Mouse (Mus musculus) bone marrow macrophage, adult 2 months (primary cell): ENCODE results near the gene Rab3il1. TPM values are rescaled to one million over a fixed set of nuclear protein-coding genes. Genes with fewer than 3 reads are reported as not detected.

Experiments
- H3K27ac ChIP-seq: 2 replicates; pipeline ENCODE4 v1.5.1; 2012; ENCODE audit warnings: low read depth, low read length; ENCODE audit not compliant: insufficient read depth
- H3K4me1 ChIP-seq: 2 replicates; pipeline ENCODE4 v1.6.1; 2012; ENCODE audit warnings: low read length; ENCODE audit not compliant: control insufficient read depth, insufficient read depth
- H3K4me3 ChIP-seq: 2 replicates; pipeline ENCODE4 v1.5.1; 2012; ENCODE audit warnings: mild to moderate bottlenecking, low read length, moderate library complexity; ENCODE audit not compliant: insufficient read depth
- CTCF ChIP-seq: IDR thresholded peaks from 2 replicates; pipeline ENCODE4 v1.5.1; 2012; ENCODE audit warnings: low read depth, mild to moderate bottlenecking, low read length, moderate library complexity
- POLR2A ChIP-seq: IDR thresholded peaks from 2 replicates; pipeline ENCODE4 v1.6.1; 2012; ENCODE audit warnings: mild to moderate bottlenecking, low read depth, low read length, borderline replicate concordance
- polyA plus RNA-seq: library from polyadenylated mRNA; stranded (reverse); fragments of >200 nt; gene quantifications from 2 replicates; pipeline ENCODE4 v1.2.4, GENCODE M21; 2012; ENCODE audit not compliant: missing spikeins, insufficient read depth, insufficient read length

Gene Rab3il1
- polyA plus RNA-seq, 1 experiment: 178 TPM

GRCm38 (mm10) chr19:9989884-9990256, 11.6 kb upstream of the Rab3il1 start:
- no peak overlapping the region for H3K27ac ChIP-seq
- no peak overlapping the region for H3K4me3 ChIP-seq
- TF ChIP-seq CTCF (no peak), POLR2A (no peak)
- peaks cover 5% of the 10 kb centered on the region for H3K4me1 ChIP-seq

DNA sequence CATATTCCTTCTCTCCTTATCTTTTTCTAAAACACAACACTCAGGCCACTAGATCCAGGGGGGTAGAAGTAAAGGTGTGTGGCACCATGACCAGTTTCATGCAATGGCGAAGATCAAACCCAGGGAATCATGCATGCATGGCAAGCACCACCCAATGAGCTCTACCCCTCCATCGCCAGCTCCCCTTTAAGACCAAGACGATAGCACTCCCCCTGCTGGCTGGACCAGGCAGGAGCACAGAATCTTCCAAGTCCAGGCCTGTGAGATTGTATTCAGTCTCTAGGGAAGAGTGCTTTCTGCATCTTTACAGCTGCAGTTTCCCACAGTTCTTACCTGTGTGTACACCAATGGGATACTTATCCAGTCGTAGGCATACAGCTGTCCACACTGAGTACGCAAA, 10.2 kb upstream of the Rab3il1 start:
- H3K4me1 ChIP-seq: peaks cover 5% of the 10 kb centered on the region
- TF ChIP-seq POLR2A (no peak), CTCF (peak; percentile 44)
- no peak overlapping the region for H3K27ac ChIP-seq
- H3K4me3 ChIP-seq: no peak overlapping the region

- Histone ChIP-seq H3K4me3 (no peak overlapping the region), H3K4me1 (peaks cover 5% of the 10 kb centered on the region), H3K27ac (no peak overlapping the region)
- TF ChIP-seq POLR2A (no peak), CTCF (no peak)
Measured at GRCm38 (mm10) chr19:9992011-9992958, 9.2 kb upstream of the Rab3il1 start.

DNA sequence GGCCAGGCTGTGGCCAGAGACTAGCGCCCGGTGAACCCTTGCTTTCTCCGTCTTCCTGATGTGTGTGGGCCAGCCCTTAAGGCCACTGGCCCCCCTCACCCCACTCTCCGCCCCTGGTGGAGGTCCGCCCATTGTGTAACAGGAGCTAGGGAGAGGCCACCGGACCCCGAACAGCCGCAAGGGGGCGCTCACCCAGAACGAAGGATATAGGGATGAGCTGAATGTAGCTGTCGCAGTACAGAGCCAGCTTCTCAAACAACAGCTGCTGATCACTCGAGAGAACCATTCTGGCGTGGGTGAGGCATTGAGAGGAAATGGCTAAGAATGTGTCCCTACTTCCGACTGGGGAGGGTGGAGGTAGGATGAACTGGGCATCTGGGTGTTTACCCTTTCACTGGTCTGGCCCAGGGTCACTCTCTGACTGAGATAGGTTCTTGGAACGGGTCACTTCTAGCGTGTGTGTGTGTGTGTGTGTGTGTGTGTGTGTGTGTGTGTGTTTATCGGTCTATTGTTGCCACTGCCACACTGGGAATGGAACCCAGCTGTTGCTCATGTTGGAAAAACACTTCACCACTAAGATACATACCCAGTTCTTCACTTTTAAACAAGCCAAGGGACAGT, 8.3 kb upstream of the Rab3il1 start:
- H3K27ac ChIP-seq: no peak overlapping the region
- TF ChIP-seq POLR2A (no peak), CTCF (peak; percentile 63; the same call in 1 of the 2 replicates)
- H3K4me3 ChIP-seq: no peak overlapping the region
- H3K4me1 ChIP-seq: peaks cover 5% of the 10 kb centered on the region

DNA sequence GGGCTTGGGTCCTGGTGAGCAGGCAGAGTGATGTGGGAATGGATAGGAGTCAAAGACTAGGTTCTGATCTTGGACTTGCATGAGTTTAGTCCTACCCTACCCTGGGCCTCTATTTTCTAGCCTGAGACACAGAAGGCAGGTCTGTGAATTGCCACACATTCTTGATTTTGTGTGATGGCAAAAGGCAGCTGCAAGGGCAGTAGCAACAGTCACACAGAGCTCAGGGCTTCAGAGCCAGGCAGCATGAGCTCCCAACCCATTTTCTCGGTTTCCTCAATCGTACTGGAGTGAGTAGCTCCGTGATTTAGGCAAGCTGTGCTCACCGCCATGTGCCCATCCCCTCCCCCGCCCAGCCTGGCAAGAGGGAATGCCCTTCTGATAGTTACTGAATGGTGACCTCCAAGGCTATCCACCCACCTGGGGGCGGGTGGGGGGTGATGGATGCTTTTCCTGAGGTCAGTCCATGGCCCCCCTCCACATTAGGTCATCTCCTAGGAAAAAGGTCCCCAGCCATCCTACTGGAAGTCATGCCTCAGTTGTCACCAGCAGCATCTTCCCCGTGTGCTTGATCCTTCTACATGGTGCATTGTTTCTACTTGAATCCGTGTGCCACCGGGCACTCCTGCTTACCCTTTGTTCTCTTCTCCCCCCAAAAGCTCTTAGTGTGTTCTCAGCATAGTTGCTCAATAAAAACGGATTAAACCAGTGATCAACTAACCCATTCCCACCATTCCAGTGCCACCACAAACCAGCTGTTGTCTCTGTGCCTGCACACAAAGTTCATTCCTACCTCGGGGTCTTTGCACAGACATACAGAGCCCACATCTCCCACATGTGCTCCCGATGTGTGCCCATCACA, 4.0 kb upstream of the Rab3il1 start:
- no peak overlapping the region for H3K27ac ChIP-seq
- TF ChIP-seq POLR2A (no peak), CTCF (no peak)
- no peak overlapping the region for H3K4me3 ChIP-seq
- H3K4me1 ChIP-seq: no peaks in the 10 kb centered on the region

- Histone ChIP-seq H3K4me1 (no peaks in the 10 kb centered on the region), H3K4me3 (no peak overlapping the region), H3K27ac (no peak overlapping the region)
- no peak for TF ChIP-seq CTCF
- TF ChIP-seq POLR2A: no peak
Measured at GRCm38 (mm10) chr19:9998063-9998416, 3.4 kb upstream of the Rab3il1 start.

DNA sequence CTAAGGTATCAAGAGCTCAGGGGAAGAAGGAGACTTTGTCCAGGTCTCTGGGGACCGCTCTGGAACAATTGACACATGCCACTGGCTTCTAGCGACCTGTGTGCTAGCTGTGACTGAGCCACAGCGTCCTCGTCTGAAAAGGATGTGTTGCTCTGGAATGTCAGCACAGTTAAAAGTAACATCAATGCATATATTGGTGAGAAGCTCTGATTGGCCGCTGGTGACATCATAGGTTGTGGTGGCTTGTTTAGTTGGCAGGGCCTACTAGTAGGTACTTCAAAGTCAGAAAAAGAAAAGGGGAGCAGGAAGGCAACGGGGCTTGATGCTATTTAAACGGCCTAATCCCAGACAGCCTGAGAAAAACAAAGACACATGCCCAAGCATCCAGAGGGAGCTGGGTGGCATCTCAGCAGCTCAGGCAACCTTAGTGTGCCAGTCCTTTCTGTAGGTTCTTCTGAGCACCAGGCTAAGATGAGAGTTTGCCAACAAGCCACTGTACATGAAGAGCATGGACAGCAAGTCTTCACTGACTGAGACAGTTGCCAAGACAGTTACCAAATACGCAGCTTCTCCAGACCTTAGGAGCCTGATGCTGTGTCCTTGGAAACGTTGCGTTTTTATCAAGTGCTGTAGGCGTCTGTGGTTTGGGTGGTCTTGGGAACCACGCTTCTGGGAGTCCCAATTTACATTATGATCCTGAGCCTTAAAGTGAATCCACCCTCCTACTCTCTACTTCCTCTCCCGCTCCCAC, 2.6 kb upstream of the Rab3il1 start:
- Histone ChIP-seq H3K4me1 (no peaks in the 10 kb centered on the region), H3K4me3 (no peak overlapping the region), H3K27ac (no peak overlapping the region)
- TF ChIP-seq CTCF (no peak), POLR2A (no peak)

- TF ChIP-seq CTCF: no peak
- TF ChIP-seq POLR2A: no peak
- Histone ChIP-seq H3K4me1 (no peaks in the 10 kb centered on the region), H3K4me3 (no peak overlapping the region), H3K27ac (no peak overlapping the region)
Measured at GRCm38 (mm10) chr19:10000330-10000729, 1.1 kb upstream of the Rab3il1 start.

DNA sequence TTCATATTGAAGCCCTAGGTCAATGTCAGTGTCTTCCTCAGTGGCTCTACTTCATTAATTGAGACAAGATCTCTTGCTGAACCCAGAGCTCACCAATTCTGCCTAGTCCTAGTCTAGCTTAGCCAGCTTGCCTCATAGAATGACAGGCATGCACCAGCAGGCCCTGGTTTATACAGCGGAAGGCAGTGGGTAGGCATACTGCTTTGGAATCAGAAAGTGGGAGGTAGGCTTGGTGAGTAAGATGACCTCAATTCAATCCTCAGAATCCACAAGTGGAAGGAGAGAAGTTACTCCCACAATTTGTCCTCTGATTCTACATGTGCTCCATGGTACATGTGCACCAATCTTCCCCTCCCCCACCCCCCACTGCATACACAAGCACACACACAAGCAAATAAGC, 2.2 kb downstream of the Rab3il1 start:
- TF ChIP-seq POLR2A (no peak), CTCF (no peak)
- no peaks in the 10 kb centered on the region for H3K4me1 ChIP-seq
- H3K4me3 ChIP-seq: no peak overlapping the region
- H3K27ac ChIP-seq: no peak overlapping the region
